Comparison of ENCODE assay signal across 8 mouse cellular contexts in genomic region chr6:115267916-115268315, GRCm38 (mm10). TPM values are rescaled to one million over a fixed set of nuclear protein-coding genes. Genes with fewer than 3 reads are reported as not detected.
DNase-seq lines count a peak whose midpoint lies in the region; ATAC-seq lines count a peak whose summit lies in the region.

No protein-coding gene starts in this region.

- DNase-seq in Muller cell, postnatal 12 days (ENCODE audit: inconsistent ontology term), result peak; percentile 76
- peak; percentile 80 for DNase-seq in cerebellum, adult 11 months
- DNase-seq in forelimb bud, embryonic 11.5 days (ENCODE audit: low read depth, low spot score), result peak; percentile 68
- DNase-seq in hindbrain, embryonic 11.5 days (ENCODE audit: low spot score), result peak; percentile 79
- peak; percentile 70 for DNase-seq in layer of hippocampus, adult 9-10 months (ENCODE audit: low spot score)
- peak; percentile 59 to 79 for DNase-seq in lung, postnatal 4 days
- peak; percentile 82 to 85 for DNase-seq in right cerebral cortex, postnatal 10 days (ENCODE audit: low spot score in 2 of 2)
- no peak for DNase-seq in natural killer cell, adult 2 months (ENCODE audit: low spot score in 2 of 2)

- H3K9ac ChIP-seq in hindbrain, embryonic 11.5 days (ENCODE audit: low read depth, low read length), result no peak overlapping the region

- peak; percentile 65 for ATAC-seq in hindbrain, embryonic 11.5 days (ENCODE audit: low FRiP score)

- no peaks in the 10 kb centered on the region for H3K4me1 ChIP-seq in hindbrain, embryonic 11.5 days (replicated peaks; ENCODE audit: control insufficient read depth, insufficient read depth, low read length)

- H3K4me3 ChIP-seq in hindbrain, embryonic 11.5 days (ENCODE audit: low read depth, low read length), result no peak overlapping the region

- no peaks in the 10 kb centered on the region for H3K27me3 ChIP-seq in hindbrain, embryonic 11.5 days (ENCODE audit: control insufficient read depth, insufficient read depth, low read length)

- no peak overlapping the region for H3K27ac ChIP-seq in hindbrain, embryonic 11.5 days (ENCODE audit: low read depth, low read length)

- no peak overlapping the region for H3K4me2 ChIP-seq in hindbrain, embryonic 11.5 days (replicated peaks; ENCODE audit: low read depth, low read length)

- no peaks in the 10 kb centered on the region for H3K36me3 ChIP-seq in hindbrain, embryonic 11.5 days (ENCODE audit: control insufficient read depth, insufficient read depth, low read length)

- WGBS in hindbrain, embryonic 11.5 days, result 53% methylated on average over 2 of the region's 2 CpGs

- H3K9me3 ChIP-seq in hindbrain, embryonic 11.5 days (ENCODE audit: control insufficient read depth, low read length), result no peaks in the 10 kb centered on the region

RNA-seq across cellular contexts. Expression of gene Timp4, which starts 15.9 kb away (rescaled TPM):
- polyA plus RNA-seq in hindbrain, embryonic 11.5 days (2014; fragmentation: Nextera tagmentation; extraction: Ambion mirVana), result 0.20 and 0.57 TPM in 2 replicates

RNA-seq across cellular contexts. Expression of gene Gm17482, which starts 40.8 kb away (rescaled TPM):
- not detected in 2 replicates for polyA plus RNA-seq in hindbrain, embryonic 11.5 days (2014; fragmentation: Nextera tagmentation; extraction: Ambion mirVana)

Comparison
In these comparisons a context has a peak if more than half of its experiments do, and no peak if none do; other contexts are left out.
1. DNase-seq: peak in Muller cell, postnatal 12 days (single experiment), cerebellum, adult 11 months (single experiment), forelimb bud, embryonic 11.5 days (single experiment), hindbrain, embryonic 11.5 days (single experiment), layer of hippocampus, adult 9-10 months (single experiment), lung, postnatal 4 days (2 of 2) and right cerebral cortex, postnatal 10 days (2 of 2); none in natural killer cell, adult 2 months (0 of 2).